Mouse (Mus musculus) brain, embryonic 18.5 days (tissue): ENCODE measurements around the gene Krtcap3.
A peak's percentile ranks its signal among the peaks of the same experiment; 100 is the strongest.

Experiments
- DNase-seq: peaks from one replicate; pipeline ENCODE4 v3.0.0-alpha.2; 2012; ENCODE audit warnings: low read depth, low spot score

Krtcap3 gene

DNA sequence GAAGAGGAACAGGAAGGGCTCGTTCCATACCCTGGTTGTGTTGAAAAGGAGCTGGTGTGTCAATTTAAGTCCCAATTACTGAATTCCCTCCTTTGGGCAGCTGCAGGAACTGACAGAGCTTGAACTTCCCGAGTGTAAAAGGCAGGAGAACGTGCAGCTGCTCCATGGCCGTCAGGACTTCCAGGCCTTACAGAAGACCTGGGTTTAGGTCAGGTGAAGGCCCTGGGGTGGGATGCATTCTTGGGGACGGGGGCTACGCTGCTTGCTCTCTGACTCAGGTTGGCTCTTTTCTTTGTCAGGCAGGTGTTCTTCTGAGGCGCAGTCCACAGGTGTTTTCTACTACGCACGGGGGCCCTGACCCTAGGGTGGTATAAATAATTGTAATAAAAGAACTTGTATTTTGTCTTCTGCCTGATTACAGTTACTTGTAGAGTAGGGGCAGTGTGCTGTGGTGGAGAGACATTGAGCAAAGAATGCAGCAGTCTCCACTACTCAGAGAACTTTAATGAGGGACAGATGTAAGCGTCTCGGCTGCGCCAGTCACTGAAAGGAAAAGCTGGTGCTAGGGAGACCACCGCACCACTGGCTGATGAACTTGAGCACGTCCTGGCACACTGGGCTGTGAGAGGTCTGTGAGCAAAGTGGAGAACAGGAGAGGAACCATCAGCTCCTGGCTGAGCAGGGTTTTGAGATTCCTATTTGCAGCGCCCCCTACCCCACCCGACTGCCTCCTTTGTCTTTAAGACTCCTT, 1.5 kb downstream of the Krtcap3 start:
- no peak for DNase-seq

DNA sequence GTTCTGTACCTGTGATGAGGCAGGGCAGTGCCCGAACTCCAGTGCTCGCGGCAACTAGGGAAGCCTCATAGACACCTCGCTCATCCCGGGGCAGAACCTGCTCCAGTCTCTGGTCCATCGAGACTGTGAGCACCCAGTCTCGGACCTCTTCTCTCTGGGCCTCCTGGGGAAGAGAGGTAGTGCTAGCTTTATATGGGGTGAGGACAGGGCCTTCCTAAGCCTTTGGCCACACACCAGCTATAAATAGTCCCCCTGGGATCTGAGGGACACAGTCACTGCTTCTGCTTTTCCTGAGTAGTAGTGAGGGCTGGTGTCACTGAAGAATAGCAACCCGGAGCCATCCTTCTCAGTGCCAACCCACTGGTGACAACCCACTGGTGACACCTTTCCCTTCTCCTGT, 2.3 kb downstream of the Krtcap3 start:
- DNase-seq = no peak

DNA sequence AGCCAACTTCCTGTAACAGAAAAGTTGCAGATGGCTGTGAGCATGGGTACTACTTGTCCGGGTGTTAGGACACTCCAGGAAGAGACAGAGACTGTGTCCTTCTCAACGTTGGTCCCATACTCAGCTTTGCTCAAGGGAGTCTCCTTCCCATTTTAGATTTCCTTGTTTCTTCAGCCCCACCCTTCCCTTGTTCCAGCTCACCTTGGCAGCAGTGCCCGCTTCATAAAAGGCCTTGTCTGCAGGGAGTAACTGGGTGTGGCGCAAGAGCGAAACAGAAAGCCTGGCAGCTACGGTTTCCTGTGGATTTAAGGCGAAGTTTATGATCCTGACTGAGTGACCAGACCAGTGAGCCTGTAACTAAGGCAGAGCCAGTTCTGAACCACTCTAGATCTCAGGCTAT, 3.0 kb downstream of the Krtcap3 start:
- DNase-seq = no peak

DNA sequence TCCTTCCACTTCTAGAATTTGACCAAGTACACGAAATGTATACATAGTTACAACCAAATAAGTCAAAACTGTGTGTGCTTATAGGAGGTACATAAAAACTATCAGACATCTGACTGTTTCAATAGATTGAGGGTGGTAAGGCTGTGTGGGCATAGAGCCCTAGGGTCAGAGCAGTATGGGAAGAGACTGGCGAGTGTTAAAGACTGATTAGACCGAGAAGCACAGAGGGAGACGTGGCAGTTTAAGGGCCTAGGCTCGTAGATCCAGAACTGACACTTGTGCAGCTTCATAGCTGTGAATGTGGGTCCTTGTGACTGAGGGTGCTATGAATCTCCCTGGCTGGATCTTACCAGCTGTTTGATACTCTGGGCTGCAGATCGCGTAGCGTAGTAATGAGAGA, 3.4 kb downstream of the Krtcap3 start:
- DNase-seq = no peak

DNA sequence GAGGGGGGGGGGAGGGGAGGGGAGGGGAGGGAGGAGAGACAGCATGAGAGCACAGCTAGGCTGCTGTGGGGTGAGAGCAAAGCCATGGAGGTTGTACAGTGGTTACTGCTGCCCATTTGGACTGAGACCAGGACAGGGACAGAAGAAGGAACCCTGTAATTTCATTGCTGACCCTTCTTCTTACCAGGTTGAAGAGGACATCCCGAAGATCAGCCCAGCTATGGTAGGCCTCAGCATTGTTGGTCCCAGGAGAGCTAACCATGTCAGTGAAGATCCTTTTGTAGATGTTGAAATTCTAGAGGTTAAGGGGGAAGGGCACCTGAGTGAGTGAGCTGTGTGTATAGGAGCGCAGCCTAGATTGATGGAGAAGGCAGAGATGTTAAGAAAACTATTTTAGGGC, 3.9 kb downstream of the Krtcap3 start:
- no peak for DNase-seq

DNA sequence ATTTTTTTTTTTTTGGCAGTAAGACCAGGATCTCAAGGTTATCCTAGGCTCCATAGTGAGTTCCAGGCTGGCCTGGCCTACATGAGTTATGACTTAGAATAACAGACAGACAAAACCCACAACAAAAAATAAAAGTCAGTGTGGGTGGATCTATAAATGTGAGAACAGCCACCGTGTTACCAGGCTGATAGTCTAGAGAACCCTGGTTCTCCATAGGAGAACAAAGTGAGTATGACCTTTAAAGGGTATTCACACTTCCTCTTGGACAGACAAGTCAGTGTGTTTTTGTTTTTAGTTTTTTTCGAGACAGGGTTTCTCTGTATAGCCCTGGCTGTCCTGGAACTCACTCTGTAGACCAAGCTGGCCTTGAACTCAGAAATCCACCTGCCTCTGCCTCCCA, 4.5 kb downstream of the Krtcap3 start:
- DNase-seq = no peak

DNA sequence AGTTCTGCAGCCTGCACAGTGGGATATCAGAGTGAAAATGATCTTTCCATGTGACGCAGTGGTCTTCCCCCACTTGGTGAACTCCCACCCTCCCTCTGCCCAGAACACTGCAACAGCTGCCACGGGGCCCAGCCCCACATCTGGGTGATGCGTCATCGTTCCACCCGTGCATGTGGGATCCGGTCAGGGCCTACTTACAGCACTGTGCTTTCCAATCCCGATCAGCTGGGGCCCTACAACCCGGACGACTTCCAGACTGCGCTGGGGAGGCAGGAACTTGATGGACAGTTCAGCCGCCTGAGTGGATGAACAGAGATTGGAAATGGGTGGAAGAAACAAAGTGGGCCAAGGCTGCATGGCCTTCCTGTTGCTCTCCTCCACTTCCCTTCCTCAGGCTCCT, 6.1 kb downstream of the Krtcap3 start:
- DNase-seq = no peak

DNA sequence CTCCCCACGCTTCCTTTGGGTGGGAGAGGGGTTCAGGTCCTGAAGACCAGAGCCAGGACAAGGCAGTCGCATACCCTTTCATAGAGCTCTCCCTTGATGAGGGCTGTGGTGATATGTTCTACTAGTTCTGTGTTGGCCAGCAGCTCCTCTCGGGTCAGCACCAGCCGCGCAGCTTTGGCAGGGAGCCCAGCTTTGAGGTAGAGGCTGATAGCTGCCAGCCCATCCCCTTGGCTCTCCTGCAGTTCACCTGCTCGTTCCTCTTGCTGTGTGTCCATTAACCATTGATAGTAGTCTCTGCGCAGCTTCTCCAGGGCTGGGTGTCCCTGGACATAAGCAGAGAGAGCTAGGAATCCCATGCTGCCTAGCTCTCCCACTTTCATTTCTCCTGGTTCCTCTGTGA, 14.6 kb downstream of the Krtcap3 start:
- no peak for DNase-seq

DNA sequence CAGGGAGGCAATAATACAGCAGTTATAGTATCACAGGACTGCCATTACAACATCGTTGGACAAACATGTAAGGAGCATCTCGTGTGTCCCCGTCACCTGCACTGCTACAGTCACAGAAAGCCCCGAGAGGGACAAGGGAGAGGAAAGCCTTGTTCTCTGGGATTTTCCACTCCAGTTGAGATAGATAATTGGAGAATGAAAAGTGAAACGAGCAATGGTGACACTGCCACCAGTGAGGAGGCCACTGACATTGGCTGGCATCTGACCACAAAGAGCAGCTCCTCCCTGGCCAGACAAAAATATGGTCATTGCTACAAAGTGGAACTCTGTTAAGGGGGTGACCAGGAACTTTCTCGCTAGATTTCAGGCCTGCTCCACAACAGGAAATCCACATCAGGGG, 16.2 kb downstream of the Krtcap3 start:
- DNase-seq = no peak

DNA sequence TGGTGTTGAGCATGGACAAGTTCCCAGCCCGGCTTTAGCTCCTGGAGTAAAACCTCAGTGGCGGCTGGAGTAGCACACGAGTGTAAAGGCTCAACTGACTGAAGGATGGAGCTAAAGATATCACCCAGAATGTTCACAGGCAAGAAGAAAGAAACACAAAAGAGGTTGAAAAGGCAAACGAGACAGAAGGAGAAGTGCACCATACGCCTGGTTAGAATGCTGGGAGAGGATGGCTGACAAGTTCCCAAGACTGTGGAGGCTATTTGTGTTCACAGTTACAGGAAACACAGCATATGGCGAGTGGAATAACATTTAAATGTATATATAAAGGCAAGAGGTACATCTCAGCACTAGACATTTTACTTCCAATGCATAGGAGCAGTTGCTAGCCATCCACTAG, 21.5 kb downstream of the Krtcap3 start:
- DNase-seq = no peak

DNA sequence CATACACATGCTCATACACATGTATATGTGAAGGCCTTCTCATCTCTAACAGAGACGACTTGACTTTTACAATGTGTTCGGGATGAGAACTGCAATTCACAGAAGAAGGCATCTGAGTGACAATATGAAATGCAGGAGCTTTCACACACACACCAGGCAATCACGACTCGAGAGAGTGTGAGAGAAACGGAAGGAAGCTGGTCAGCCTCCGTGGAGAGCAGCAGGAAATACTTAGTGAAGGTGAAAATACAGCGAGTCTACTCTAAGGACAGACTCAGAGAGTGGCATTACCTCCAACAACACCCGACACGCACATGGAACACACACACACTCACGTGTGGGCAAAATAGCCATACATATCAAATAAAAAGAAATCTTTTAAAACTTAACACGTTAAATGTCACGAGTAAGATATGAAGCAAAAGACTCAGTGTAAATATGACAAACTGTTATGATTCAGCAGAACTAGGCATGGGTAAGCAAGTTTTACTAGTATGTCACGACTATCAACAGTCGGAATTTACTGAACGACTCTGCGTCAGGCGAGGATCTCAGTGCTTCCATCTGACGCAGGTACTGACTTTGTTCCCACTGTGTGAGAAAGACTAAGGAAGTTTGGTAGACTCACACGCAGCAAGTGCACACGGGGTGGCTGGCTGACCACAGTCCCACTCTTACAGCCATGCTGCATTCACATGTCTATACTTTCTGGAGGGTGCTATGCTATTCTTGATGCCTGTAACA, 27.9 kb downstream of the Krtcap3 start:
- no peak for DNase-seq

DNA sequence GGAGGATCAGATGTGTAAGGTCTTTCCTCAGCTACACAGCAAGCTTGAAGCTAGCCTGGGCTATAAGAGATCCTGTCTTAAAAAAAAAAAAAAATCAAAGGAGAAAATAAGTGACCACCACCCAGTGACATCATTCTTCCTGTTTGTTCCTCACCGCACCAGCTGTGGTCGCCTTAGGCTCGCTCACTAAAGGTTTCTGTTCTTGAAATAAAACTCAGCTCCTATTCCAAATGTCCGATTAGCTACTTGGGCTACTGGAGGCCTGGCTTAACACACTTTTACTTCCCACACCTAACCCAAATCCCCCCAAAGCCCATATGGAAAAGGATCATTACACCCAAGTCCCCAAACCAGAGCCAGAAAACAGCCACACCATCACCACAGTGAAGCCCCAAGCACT, 36.7 kb downstream of the Krtcap3 start:
- DNase-seq = no peak

DNA sequence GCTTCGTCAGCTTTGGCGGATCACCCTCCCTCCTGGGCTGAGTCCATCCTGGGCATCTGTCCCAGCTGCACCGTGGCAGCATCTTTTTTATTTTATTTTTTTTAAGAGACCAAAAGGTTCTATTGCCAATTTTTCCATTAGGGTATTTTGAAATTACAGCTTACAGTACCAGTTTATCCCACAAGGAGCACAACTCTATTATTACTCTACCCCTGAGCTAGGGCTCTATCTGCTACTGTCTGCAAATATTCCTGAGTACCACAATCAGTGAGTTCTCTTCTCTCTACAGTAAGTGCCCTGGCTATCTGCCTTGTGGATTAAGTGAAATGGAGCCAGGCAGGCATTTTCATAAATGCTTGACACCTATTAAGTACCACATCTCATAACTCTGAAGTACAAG, 37.2 kb downstream of the Krtcap3 start:
- no peak for DNase-seq

DNA sequence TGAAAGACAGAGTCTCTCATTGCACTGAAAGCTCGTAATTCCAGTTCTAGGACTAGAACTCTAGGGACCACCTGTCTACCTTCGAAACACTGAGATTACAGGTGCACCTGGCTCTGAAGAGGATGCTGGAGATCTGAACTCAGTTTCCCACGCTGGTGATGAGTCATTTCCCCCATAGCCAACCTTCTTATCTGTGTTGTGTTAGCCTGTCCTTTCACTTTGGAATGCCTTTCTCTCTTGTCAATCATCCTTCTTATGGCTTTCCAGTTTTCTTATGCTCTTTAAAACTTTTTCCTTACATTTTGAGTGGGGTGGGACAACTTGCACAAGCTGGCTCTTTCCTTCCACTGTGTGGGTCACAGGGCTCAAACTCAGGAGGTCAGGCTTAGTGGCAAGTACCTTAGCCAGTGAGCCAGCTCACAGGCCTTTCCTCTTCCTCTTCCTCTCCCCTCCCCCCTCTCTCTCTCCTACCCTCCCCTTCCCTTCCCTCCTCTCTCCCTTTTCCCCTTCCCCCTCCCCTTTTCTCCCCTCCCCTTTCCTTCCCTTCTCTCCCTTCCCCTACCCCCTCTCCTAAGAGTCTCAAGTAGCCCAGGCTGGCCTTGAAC, 38.2 kb downstream of the Krtcap3 start:
- DNase-seq = no peak

DNA sequence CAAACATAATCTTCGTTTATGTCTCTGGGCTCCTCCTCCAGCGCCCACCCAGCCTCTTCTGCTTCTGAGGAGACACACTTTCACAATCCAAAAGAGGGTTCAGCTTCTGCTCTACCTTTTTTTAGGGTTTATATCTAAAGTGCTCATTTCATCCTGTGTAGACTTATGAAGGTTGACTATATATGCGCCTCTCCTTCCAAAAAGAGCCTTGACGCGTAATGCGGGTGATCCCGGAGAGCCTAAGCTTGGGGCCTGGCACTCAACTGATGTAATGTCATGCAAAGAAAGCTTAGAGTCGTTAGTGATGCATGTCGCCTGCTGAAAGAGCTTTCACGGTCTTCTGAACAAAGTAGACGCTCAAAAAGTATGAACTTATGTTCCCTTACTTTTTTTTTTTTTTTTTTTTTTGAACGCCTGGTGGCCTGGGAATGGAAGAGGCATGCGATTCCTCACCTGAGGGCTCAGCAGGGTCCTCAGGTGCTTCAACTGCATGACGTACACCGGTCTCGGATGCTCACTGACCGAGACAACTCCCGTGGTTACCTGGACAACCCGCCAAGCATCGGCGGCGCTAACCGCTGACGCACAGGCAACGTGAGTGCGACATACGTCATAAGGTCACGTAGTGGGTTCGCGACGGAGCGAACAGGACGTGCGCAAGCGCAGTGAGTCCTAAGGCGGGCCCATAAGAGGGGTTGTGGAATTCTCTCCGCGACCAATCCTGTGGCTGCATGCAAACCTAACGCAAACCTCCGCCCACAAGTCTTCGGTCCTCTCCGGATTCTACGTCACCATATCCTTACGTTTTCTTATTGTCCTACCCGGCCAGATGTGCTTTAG, 39.2 kb downstream of the Krtcap3 start, which contains the start of gene Ift172:
Gene Ift172 (minus strand): TSS at position 596 of the 840 bp plus-strand sequence.
- peak; percentile 96 for DNase-seq

DNA sequence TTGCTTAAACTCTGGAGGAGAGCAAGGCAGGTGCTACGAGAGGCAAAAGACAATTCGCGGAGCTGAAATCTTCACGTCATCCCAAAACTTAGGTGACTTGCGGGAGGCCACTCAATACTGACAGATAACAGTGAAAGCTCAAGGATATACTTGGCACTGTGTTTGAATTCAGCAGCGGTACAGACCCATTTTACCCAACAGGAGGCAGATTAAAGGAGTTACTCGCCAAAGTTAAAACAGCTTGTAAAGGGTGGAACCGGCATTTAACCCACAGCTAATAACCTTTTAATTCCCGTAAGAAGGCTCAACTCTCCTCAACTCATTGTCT, 39.8 kb downstream of the Krtcap3 start:
- DNase-seq = no peak

DNA sequence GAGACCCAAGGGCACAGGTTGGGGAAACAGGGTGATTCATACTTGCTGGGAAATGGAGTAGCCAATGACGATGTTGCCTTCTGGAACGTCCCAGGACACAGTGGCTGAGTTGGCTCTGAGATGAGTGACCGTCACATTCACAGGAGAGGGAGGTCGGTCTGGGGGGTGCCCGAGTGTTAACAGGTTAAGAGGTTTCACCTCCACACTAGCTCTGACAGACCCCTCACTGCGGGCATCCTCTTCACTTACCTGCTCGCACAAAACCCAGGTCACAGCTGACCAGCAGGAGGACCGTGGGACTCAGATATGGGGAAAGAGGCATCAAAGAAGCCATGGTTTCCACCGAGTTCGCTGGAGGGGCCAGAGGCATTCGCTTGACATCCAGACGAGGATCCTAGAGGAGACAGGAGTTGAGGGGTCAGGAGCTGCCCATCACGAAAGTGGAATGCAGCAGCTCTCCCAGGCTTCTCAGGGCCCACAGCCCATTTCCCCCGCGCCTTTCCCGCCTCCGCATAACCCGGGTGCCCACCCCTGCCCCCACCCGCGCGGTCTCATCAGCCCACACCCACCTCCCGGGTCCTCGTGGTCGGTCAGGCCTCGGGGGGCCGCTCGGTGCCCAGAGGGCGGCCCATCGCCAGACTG, 43.6 kb downstream of the Krtcap3 start:
- DNase-seq = no peak

DNA sequence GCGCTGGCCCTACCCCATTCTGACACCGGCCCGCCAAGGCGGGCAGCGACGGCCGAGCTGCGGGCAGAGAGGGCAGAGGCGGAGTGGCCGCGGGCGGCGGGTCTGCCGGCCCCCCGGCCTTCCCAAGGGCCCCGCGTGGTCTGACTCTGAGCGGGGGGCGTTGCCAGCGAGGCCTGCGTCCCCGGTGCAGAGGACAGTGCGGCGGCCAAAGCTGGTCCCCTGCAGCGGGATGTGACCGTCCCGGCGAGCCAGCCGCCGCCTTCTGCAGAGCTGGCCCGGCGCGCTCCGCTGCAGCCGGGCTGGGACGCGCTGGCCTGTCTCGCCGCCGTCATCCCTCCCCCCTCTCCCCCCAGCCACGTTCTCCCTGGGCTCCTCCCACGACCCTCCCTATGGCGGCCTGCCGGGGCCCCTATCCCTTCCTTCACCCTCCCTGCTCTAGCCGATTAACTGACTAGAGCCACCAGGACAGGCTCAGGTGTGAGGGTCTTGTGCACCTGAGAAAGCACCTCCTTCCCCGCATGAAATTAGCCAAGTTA, 44.2 kb downstream of the Krtcap3 start, which contains the start of gene Fndc4:
Gene Fndc4 (minus strand): TSS at position 475 of the 536 bp plus-strand sequence.
- peak; percentile 56 for DNase-seq

DNA sequence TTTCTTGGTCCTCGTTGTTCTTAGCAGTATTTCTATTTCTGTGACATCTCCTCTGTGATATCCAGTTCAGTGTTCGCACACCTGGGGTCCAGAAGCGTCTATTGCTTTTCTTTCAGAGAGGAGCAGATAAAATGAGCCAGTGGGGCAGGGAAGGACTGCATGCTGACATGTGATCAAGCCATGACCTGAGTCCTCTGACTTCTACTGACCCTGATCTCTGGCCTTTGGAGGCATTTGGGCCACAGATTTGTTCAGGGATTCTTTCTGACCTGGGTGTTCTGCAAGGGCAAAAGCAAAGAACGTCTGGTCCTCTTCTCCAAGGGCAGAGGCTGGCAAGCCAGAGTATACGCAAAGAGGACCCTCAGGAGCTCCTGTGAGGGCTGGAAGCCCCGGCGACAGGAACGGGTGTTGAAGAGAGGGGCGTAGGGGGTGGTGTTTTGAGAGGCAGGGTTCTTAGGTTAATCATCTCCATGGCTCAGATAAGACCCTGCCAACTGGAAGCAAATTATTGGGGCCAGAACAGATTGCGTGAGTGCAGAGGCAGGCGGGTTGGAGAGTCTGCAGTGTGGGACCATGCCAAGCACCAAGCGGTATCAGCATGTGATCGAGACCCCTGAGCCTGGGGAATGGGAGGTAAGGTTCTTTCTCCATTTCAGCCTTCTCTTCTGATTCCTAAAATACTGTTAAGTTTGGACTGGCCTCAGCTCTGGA, 45.7 kb downstream of the Krtcap3 start, which contains the start of gene Gckr:
Gene Gckr (plus strand): TSS at position 397 of the 711 bp plus-strand sequence.
- no peak for DNase-seq

DNA sequence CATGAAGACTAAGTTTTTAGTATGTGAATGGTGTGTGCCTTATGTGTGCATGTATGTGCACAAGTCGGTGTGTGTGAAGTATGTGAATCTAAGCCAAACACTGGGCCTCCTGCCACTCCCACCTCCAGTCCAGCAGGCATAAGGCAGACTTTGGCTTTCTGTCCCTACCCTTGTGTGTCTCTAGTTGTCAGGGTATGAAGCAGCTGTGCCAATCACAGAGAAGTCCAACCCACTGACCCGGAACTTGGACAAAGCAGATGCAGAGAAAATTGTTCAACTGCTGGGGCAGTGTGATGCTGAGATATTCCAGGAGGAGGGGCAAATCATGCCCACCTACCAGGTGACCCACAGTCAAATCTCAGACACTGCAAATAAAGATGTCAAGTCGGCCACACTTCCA, 46.5 kb downstream of the Krtcap3 start:
- no peak for DNase-seq
